Mouse (Mus musculus) lung, postnatal 0 days (tissue): Measurements from ENCODE around the gene Olfr99. TPM values are rescaled to one million over a fixed set of nuclear protein-coding genes. Genes with fewer than 3 reads are reported as not detected.
"Not testable (repeated sequence)": the region's sequence is repeated elsewhere in the genome, so short reads cannot be mapped to it uniquely, and the experiment has no call there.

Experiments used
- ATAC-seq: fragments of 200-750 bp; cut with Nextera tagmentation; 2 replicates; pipeline ENCODE4 v1.8.0; 2017; ENCODE audit warnings: moderate library complexity
- DNase-seq: peaks from one replicate; pipeline ENCODE4 v3.0.0-alpha.2; 2016; ENCODE audit warnings: low spot score
- H3K27ac ChIP-seq: fragments of 300-500 bp; sonication (generic); 2 replicates; pipeline ENCODE4 v1.5.1; 2014; ENCODE audit warnings: antibody characterized with exemption, mild to moderate bottlenecking, low read length, mixed read lengths
- H3K27me3 ChIP-seq: fragments of 300-500 bp; sonication (generic); replicated peaks from 2 replicates; pipeline ENCODE4 v1.6.1; 2014; ENCODE audit warnings: low read length, mixed read lengths; ENCODE audit not compliant: insufficient read depth
- H3K36me3 ChIP-seq: fragments of 300-500 bp; sonication (generic); 2 replicates; pipeline ENCODE4 v1.6.1; 2014; ENCODE audit warnings: low read length, mixed read lengths; ENCODE audit not compliant: insufficient read depth
- H3K4me1 ChIP-seq: fragments of 300-500 bp; sonication (generic); 2 replicates; pipeline ENCODE4 v1.6.1; 2014; ENCODE audit warnings: antibody characterized with exemption, low read depth, low read length, mixed read lengths; ENCODE audit not compliant: insufficient read depth
- H3K4me2 ChIP-seq: fragments of 300-500 bp; sonication (generic); replicated peaks from 2 replicates; pipeline ENCODE4 v1.6.1; 2014; ENCODE audit warnings: low read depth, mild to moderate bottlenecking, low read length, moderate library complexity, mixed read lengths
- H3K4me3 ChIP-seq: fragments of 300-500 bp; sonication (generic); 2 replicates; pipeline ENCODE4 v1.5.1; 2014; ENCODE audit warnings: low read depth, low read length
- H3K9ac ChIP-seq: fragments of 300-500 bp; sonication (generic); replicated peaks from 2 replicates; pipeline ENCODE4 v1.6.1; 2014; ENCODE audit warnings: low read depth, mild to moderate bottlenecking
- H3K9me3 ChIP-seq: fragments of 300-500 bp; sonication (generic); 2 replicates; pipeline ENCODE4 v1.6.1; 2016; ENCODE audit warnings: low read length, mixed read lengths
- CTCF ChIP-seq: IDR thresholded peaks from 2 replicates; pipeline ENCODE4 v1.5.1; 2016; ENCODE audit warnings: antibody characterized with exemption, mild to moderate bottlenecking
- EP300 ChIP-seq: IDR thresholded peaks from 2 replicates; pipeline ENCODE4 v1.6.1; 2016; ENCODE audit warnings: antibody characterized with exemption, mild to moderate bottlenecking, control low read depth
- WGBS: fragments of 180-500 bp; shearing (Covaris S2); extraction: QIAGEN DNeasy Blood & Tissue Kit; methylation state at CpG from one replicate; pipeline ENCODE4 v1.1.7; 2014; 5-methylcytosine and 5-hydroxymethylcytosine counted together
- polyA plus RNA-seq: library from polyadenylated mRNA; unstranded; fragments of >200 nt; fragmentation: Nextera tagmentation; extraction: Ambion mirVana; gene quantifications from 2 replicates; pipeline ENCODE4 v1.2.1, GENCODE M21; 2015

Olfr99 gene
- polyA plus RNA-seq, 1 experiment from 2014 or later = not detected

GRCm38 (mm10) chr17:37246715-37247114 is 36.5 kb downstream of the Olfr99 start:
- DNase-seq = peak; percentile 21
- no peak for ATAC-seq
- WGBS = 26% methylated on average over 5 of the region's 5 CpGs
- no peaks in the 10 kb centered on the region for H3K36me3 ChIP-seq
- no peaks in the 10 kb centered on the region for H3K27me3 ChIP-seq
- H3K4me3 ChIP-seq = no peak overlapping the region
- no peaks in the 10 kb centered on the region for H3K4me1 ChIP-seq
- H3K9me3 ChIP-seq = no peaks in the 10 kb centered on the region
- no peak overlapping the region for H3K27ac ChIP-seq
- no peak for TF ChIP-seq EP300
- no peak for TF ChIP-seq CTCF
- H3K4me2 ChIP-seq = no peak overlapping the region
- no peak overlapping the region for H3K9ac ChIP-seq

GRCm38 (mm10) chr17:37242198-37242597 is 41.1 kb downstream of the Olfr99 start:
- no peak for DNase-seq
- no peaks in the 10 kb centered on the region for H3K4me1 ChIP-seq
- no peak for TF ChIP-seq CTCF
- no peak for TF ChIP-seq EP300
- no peak overlapping the region for H3K9ac ChIP-seq
- no peaks in the 10 kb centered on the region for H3K36me3 ChIP-seq
- no peak for ATAC-seq
- H3K27me3 ChIP-seq = no peaks in the 10 kb centered on the region
- H3K27ac ChIP-seq = no peak overlapping the region
- WGBS = 18% methylated on average over 3 of the region's 3 CpGs
- H3K4me2 ChIP-seq = no peak overlapping the region
- H3K9me3 ChIP-seq = no peaks in the 10 kb centered on the region
- H3K4me3 ChIP-seq = no peak overlapping the region

- not testable (repeated sequence) for H3K27me3 ChIP-seq, ATAC-seq, H3K27ac ChIP-seq, H3K4me1 ChIP-seq, H3K9ac ChIP-seq, H3K36me3 ChIP-seq, DNase-seq, H3K9me3 ChIP-seq, H3K4me3 ChIP-seq, H3K4me2 ChIP-seq
- 85% methylated on average over 2 of the region's 2 CpGs for WGBS
Observed at GRCm38 (mm10) chr17:37237230-37237629, 46.0 kb downstream of the Olfr99 start, which contains the start of gene Olfr97. Gene Olfr97, minus strand, starts transcription at chr17:37237330.

Other genes with a start within 250 kb of the Olfr99 start
- gene Gabbr1, start 237.5 kb downstream of the Olfr99 start, polyA plus RNA-seq = 5.8 and 6.2 TPM in 2 replicates
- not detected in 2 replicates for gene Olfr90, start 195.0 kb downstream of the Olfr99 start, polyA plus RNA-seq
- not detected in 2 replicates for gene Olfr91, start 185.2 kb downstream of the Olfr99 start, polyA plus RNA-seq
- gene Olfr92, start 163.4 kb downstream of the Olfr99 start, polyA plus RNA-seq = not detected in 2 replicates
- not detected in 2 replicates for gene Olfr93, start 122.0 kb downstream of the Olfr99 start, polyA plus RNA-seq
- gene Ubd, start 89.6 kb downstream of the Olfr99 start, polyA plus RNA-seq = not detected in 2 replicates
- not detected in 2 replicates for gene Olfr94, start 82.5 kb downstream of the Olfr99 start, polyA plus RNA-seq
- not detected in 2 replicates for gene Olfr95, start 70.3 kb downstream of the Olfr99 start, polyA plus RNA-seq
- not detected in 2 replicates for gene Olfr96, start 63.3 kb downstream of the Olfr99 start, polyA plus RNA-seq
- gene Olfr97, start 46.1 kb downstream of the Olfr99 start, polyA plus RNA-seq = not detected in 2 replicates
- not detected in 2 replicates for gene Olfr98, start 19.7 kb downstream of the Olfr99 start, polyA plus RNA-seq
- 5.5 and 5.9 TPM in 2 replicates for gene H2-M3, start 13.2 kb downstream of the Olfr99 start, polyA plus RNA-seq
- gene Olfr101, start 20.9 kb upstream of the Olfr99 start, polyA plus RNA-seq = not detected in 2 replicates
- gene Olfr102, start 33.6 kb upstream of the Olfr99 start, polyA plus RNA-seq = not detected in 2 replicates
- gene Olfr103, start 56.2 kb upstream of the Olfr99 start, polyA plus RNA-seq = not detected in 2 replicates
- gene Olfr104-ps, start 76.1 kb upstream of the Olfr99 start, polyA plus RNA-seq = not detected in 2 replicates
- not detected in 2 replicates for gene Olfr105-ps, start 95.6 kb upstream of the Olfr99 start, polyA plus RNA-seq
- not detected in 2 replicates for gene Olfr106-ps, start 106.9 kb upstream of the Olfr99 start, polyA plus RNA-seq
- gene Olfr107, start 115.8 kb upstream of the Olfr99 start, polyA plus RNA-seq = not detected in 2 replicates
- not detected in 2 replicates for gene Olfr108, start 162.0 kb upstream of the Olfr99 start, polyA plus RNA-seq
- not detected in 2 replicates for gene Olfr109, start 175.5 kb upstream of the Olfr99 start, polyA plus RNA-seq
- gene H2-M2, start 200.1 kb upstream of the Olfr99 start, polyA plus RNA-seq = not detected in 2 replicates
- gene Olfr110, start 209.0 kb upstream of the Olfr99 start, polyA plus RNA-seq = 0.13 TPM in 1 of 2 replicates, not detected in the other
- gene Olfr111, start 224.6 kb upstream of the Olfr99 start, polyA plus RNA-seq = not detected in 2 replicates